Mouse (Mus musculus): Measurements from ENCODE around the gene Neurl1a.

DNA sequence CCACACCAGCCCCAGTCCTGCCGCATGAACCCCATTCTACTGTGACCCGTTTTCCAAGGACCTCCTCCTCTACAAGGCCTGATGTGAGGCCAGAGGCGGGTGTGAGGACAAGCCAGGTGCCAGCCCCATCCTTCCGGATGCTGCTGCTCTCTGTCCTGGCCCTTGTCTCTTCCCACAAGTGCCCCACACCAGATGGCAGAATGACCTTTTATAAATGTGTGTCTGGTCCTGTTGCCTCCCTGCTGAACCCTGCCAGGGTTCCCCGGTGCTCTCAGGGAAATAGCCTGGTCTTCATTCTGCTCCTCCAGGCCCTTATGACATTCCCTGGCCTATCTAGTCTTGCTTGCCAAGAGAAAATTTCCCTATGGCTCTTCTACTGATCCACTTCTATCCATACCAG, 47.2 kb downstream of the Neurl1a start:
- TF ChIP-seq USF1 (IDR thresholded peaks at IDR 0.05; ENCODE audit: low read depth) (no peak), MYOD1 (IDR thresholded peaks at IDR 0.05; ENCODE audit: control insufficient read depth, insufficient read length, low read depth) (no peak)

Data from C2C12 (cell line).